Mouse (Mus musculus) embryo, embryonic 9.5 days (tissue): Measurements from ENCODE around the gene Zfp664.

Experiments used
- DNase-seq: peaks from one replicate; pipeline ENCODE4 v3.0.0-alpha.2; 2017; ENCODE audit errors: extremely low spot score

The Zfp664 gene

DNA sequence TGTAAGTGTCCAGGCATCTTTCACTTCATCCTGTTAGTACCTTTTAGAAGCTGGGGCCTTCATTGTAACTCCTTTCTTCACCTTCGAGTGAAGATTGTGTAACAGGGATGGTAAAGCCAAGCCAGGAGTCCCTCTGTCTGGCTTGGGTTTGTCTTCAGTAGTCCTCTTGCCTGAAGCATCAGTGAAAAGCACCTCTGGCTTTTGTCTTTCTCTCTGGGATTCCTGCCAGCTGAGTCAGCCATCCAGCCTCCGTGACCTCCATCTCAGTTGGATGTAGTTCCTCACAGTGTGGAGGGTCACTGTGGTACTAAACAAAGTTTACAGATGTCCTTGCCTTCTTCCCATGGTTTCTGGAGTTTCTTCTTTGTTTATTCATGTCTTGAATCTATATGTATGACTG lies 9.5 kb downstream of the Zfp664 start:
- no peak for DNase-seq

DNA sequence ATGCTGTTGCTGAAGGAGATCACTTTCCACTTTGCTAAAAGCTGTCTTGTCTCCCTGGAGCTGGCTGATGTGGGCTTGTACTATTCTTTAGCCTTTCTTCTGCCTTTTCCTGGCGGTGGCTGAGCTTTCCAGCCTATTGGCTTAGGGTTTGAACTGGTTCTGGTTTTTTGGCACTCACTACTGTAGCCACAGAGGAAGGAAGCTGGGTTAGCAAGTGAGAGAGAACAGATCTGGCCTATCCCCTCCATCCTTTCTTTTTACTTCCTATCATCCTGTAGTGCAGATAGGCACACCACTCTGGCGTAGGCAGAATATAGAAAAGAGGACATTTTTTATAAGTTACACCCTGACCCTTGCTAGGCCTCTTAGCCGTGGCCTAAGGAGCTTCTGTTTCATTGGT lies 10.6 kb downstream of the Zfp664 start:
- no peak for DNase-seq

DNA sequence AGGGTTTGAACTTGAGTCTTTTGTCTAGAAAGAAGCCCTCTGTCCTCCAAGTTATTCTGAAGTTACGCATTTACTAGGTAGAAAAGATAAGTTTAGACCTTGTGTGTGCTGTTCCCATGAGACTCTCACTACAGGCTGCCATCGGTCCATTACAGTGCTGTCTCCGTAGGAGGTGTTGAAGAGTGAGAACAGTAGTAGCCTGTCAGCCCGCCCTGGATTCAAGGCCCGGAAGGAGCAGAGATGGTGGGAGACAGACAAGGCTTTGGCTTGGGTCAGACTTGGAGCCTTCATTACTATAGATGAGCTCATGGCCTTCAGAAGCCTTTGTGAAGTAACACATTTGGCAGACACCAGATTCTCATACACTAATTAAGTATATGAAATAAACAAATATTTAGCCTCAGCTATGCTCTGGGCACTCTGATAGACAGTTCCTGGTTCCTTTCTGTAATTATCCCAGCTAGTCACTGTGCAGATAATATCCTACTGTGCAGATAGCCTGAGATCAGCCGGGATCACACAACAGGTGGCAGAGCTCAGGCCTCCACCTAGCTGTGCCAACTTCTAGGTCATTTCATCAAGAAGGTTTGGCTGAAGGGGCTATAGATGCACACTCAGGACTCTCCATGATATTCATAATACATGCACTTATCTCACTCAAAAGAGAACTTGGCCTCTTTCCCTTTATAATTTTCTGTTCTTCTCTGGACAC lies 11.6 kb downstream of the Zfp664 start:
- no peak for DNase-seq

DNA sequence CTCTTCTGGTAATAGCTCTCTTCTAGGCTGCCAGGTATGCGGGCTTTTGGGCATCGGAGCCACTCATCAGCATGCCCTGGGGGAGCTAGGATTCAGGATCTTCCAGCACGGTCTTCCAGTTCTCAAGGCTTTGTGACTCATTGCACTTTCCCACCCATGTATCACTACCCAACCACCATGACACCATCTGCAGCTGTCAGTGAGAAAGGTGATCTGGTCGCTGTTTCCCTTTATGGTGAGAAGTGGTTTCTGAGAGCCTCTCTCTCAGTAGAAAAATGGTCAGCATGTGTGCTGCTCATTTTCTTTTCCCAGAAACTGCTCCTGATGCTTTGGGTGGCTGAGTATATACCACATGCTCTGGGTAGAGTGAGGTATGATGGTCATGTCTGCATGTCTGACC lies 16.8 kb downstream of the Zfp664 start:
- DNase-seq: no peak

DNA sequence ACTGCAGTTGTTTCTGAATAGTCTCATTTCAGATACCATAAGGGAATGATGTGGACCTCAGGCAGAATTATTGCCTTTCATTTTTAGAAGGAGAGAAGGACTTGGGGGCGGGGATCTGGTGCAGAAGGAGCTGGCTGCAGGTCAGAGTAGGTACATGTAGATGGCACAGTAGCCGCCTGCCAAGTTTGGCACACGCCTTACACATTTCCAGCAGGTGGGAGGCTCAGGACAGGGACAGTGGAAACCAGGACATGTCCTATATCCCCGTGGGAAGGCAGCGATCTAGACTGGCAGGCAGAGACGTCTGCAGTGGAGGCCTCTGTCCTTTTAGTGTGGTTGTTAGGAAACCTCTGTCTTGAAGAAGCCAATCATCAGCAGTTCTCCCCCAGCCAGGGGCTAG lies 17.3 kb downstream of the Zfp664 start:
- no peak for DNase-seq

DNA sequence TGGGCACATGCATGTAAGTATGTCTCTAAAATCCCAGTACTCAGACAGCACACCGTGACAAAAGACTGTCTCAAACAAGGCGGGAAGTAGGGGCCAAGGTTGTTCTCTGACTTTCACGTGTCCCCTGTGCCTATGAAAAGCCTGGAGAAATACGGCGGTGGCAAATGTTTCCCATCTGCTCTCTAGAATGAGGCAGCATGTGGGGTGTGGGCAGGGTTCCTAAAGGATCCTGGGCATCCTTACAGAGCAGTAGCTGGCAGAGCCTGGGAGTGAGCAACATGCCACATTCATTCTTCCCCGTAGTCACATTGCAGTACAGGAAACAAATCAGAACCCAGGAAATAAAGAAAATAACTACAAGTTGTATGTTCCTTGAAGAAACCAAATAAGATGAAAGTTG lies 21.4 kb downstream of the Zfp664 start:
- DNase-seq: no peak

DNA sequence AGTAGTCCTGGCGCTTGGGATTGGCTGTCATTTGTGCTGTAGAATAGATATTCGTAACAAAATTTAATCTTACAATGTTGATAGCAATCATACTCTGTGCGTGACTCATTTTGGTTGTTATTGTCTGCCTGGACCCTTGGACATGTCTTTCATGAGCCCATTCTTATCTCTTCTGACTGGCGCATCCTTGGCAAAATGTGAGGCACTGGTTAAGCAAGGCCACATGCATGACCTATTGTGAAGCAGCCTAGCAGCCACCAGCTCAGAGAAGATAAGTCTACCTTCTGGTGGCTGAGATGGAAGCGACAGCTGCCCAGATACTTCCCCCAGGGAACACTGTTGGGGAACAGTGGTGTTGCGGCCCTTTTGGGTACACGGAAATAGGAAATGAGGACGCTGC lies 26.2 kb downstream of the Zfp664 start:
- no peak for DNase-seq

DNA sequence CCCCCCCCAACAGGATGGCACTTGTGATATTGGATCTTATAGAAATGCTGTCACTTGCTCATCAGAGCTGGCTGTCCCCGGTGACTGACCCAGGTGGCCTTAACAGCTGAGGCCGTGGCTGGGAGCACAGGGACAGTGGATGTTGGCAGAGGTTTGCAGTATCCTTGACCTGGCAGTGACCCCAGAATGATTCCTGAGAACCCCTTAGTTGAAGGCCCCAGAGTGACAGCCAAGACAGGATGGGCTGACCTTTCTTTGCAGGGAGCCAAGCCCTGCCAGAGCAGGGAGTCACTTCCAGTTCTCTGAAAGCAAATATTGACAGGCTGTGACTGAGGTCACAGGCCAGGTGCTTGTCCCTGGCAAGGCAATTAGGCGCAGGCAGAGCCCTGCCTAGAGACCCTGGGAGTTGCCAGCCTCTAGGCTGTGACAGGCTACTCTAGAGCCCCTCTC lies 29.5 kb downstream of the Zfp664 start:
- no peak for DNase-seq

DNA sequence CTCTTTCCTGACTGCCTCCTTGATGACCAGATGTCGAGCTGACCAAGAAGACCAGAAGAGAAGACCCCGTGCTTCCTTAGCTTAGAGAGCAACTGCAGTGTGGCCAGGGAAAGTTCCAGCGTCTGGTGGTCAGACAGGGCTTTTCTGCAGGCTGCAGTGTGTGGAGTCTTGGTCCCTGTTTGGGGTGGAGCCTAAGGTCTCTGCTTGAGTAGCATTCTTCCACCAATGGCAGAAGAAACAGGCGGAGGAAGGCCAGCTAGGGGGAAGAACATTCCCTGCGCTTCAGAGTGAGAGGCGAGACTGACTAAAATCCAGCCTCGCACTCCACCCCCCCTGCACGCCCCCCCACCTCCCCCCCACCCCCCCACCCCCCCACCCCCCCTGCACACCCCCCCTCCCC lies 33.6 kb downstream of the Zfp664 start:
- no peak for DNase-seq

DNA sequence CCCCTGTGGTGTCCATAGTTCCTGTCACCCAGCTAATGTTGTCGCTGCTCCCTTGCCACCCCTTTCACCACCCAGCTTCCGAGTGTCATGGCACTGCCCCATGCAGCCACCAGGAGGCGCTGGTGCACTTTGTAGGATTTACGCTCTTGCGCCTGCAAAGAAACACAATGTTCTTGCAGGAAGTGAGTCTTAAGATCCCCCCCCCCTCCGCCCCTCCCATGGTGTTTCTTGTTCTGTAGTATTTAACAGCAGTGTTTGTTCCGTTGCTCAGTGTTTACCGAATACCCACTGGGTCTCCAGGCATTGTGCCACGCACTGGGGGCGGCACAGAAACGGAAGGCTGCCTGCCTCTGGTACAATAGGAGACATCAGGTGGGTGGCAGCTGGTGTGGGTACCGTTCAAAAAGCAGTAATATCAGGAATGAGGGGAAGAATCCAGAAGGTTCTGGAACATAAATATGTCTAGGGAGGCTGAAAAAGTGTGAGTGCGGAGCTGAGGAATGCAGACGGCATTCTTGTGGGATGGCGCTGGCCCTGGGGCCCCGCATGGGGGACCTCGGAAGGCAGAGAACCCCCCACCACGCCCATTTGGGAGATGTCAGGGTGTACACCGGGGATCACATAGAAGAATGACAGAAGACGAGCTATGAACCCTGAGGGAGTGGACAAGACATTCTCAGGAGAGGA lies 37.6 kb downstream of the Zfp664 start:
- peak; percentile 84 for DNase-seq

DNA sequence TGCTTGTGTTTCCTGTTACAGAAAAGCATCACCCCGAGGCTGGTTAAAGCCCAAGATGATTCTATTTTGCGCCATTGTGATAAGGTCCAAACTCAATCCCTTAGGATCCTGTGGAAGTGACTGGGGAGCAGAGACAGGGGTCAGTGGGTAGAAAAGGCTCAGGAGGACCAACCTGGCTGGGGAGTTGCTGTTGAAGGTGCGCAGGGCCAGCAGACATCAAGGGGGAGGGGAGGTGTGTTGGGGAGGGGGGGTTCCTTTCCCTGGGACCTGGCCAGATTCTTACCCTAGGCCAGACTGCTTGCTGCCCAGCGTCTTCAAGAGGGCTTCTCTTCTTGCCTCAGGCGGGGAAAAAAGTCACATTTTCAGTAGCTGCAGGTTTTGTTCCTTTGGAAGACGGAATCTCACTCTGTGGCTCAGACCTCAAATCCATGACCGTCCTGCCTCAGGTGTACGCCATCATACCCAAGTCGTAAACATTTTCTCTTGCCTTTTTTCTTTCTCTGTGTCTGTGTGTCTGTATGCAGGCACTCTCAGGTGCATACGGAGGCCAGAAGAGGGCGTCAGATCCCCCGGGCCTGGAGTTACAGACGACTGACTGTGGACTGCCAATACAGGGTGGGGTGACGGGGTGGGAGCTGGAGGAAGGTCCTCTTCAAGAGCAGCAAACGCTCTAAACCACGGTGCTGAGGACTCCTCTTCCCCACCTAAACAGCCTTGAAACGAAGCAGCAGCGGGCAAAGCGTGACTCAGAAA lies 38.4 kb downstream of the Zfp664 start:
- no peak for DNase-seq

DNA sequence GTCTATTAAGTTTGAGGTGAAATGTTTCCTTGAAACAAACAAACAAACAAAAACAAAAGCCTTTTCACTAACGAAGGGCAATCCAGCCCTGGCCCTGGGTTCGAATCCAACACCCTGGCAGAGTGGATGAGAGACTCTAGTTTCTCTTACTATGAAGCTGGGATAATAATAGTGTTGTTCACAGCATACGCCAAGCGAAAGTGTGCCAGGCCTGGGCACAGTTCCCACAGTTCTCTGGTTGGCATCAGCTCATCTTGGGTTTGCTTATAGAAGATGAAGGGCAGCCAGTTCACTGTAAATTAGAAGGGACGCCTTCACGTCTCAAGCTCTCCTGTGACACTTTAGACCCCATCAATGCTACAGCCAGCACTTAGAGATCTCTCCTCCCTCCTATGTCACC lies 39.2 kb downstream of the Zfp664 start:
- DNase-seq: no peak

DNA sequence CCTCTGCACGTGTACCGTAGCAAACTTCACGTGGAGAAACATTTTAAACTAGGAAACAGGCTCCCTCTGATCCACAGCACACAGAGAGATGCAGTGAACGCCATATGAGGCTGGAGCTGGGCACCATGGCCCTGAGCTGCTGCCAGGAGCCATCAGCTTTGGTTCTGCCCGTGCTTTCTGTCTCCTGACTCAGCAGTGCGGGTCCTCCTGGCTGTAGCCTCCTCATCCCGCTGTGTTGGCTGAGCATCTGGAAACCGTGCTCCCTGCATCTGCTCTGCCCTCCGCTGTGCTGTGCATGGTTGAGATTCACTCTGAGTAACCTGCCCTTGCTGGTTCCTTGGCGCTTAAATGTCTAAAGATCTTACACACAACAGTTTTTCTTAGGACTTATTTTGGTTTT lies 39.7 kb downstream of the Zfp664 start:
- no peak for DNase-seq

DNA sequence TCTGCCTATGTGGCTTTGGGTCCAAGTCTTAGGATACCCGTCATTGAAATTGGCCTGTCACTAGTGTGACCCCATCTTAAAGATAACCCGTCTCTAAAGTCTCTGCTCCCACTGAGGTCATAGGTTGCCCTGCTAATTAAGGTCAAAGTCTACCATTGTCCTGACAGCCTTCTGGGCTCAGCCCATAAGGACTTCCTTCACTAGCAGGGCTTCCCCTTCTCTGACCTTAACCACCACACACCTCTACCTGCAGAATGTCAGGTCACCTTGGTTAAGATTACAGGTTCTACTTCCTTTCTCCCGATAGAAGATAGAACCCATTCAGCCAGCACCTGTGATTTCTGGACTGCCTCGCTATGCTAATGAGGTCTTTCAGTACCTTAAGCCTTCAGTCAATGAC lies 41.4 kb downstream of the Zfp664 start:
- no peak for DNase-seq

DNA sequence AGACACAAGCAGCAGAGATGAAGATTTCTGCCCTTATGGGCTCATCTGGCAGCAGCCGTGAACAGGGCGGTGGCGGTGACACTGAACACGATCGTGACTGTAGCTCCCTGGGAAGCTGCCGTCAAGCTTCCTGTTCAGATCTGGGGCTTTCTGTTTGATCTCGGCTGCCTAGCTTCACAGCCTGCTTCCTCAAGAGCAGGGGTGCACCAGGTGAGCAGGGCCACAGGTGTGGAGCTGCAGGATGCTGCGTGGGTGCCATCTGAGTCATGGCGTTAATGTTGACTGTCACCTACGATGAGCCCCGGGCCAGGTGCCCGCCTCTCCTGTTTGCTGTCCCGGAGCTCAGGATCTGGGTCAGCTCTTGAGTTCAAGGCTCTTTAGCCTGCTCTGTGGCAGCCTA lies 44.4 kb downstream of the Zfp664 start:
- no peak for DNase-seq

DNA sequence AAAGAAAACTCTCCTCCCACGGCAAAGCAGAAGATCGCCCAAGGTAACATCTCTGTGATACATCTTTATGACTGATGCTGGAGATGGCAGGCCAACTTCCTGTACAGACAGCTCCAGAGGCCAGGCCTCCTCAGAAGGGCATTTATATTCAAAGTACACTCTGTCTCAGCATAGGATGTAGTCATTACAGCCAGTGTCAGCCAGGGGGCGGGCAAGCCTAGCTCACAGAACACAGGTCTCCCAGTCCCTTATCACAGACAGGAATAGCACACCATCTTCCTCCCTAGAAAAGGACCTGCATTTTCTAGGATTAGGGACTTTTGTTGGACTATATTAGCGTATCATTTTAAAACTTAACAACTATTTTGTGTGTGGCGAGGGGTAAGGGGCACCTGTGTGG lies 46.4 kb downstream of the Zfp664 start:
- DNase-seq: peak; percentile 78

DNA sequence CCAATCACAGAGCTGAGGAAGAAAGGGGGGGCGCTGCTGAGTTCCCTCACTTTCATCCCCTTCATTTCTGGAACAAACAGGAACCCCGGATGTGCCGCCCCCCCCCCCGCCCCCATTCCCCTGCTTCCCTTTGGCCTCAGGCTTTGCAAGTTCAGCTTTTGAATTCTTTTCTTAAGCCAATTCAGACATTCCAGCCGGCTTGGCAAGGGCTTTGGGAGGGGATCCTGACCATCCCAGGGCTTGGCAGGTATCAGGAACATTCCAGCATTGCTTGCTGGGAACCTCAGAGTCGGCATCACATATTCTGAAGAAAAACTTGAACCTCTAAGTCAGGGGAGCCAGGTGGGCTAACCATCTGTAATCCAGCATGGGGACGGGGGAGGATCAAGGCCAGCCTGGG lies 49.8 kb downstream of the Zfp664 start:
- no peak for DNase-seq

DNA sequence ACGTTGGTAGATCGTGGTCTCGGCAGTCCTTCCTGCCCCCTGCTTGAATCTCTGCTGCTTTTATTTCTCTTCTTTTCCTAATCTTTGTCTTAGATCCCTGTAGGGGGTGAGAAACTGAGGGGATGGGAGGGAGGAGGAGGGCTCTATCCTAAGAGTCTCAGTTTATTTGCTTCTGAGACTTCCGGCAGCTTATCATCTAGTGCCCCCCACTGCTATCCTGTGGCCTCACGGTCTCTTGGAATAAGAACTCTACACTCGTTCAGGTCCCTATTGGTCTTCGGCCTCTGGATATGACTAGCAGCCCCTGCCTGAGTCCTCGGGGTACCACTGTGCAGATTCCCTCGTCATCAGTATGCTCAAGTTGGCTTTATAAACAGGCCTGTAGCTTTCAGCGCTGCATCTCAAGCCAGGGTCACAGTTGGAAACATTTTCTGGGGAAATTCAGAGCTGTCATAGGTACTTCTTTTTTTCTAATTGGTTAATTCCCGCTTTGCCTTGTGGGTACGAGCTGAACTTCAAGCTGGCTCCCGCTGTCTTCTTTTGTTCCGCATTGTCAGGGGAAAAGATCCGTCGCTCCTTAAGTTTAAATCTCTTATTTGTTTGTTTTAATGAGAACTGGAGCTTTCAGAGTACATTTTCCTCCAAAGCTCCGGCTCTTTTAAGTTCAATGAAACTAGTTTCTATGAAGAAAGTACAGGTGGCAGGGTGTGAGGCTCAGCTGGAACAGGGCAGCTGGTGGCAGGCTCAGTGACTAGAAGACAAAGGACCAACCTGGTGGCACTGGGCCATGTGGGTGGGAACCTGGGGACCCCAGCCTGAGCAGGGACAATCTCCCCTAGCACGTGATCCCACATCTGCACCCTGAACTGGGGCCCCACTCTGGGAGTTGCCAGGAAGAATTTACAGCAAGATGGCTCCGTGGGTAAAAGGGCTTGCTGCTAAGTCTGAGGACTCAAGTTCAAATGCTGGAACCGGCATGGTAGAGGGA lies 50.7 kb downstream of the Zfp664 start:
- no peak for DNase-seq

DNA sequence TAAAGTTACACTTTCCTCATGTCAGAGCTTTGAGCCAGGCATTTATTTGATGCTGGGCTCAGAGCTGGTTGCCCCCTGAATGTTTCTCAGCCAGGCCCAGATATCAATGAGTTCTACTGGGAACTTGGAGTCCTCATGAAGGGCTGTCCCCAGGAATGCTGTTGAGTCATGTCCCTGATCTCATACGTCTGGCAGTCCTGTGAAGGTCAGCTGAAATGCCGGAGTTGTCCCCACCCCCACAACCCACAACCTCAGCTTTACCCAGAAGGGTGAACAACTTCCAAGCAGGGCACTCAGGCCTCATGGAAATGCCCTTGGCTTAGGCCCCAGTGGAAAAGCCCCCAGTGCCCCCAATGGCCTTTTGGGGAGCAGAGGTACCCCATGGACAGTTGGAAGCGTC lies 57.3 kb downstream of the Zfp664 start:
- DNase-seq: no peak

DNA sequence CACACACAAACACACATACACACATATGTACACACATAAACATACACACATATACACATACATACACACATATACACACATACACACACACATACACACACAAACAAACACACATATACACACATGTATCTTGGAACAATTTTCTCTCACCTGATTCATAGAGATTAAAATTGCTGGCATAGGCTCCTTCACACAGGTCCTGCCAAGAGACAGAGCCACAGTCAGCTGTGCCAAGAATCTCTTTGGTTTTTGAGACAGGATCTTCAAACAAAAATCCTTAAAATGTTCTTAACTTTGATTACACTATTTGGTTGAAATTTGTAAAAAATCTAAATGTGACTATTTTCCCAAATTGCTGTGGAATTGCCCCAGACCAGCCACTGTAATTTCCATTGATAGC lies 58.9 kb downstream of the Zfp664 start:
- no peak for DNase-seq
